Mouse (Mus musculus) megakaryocyte, embryonic 14.5 days (primary cell): ENCODE measurements at regions not wholly inside any gene's neighbourhood (a gene's known extent, or its start where the extent isn't known, plus 50 kb on each side); places are given as distances from the start of the nearest gene placed in this dataset.

Experiments used
- FLI1 ChIP-seq: IDR thresholded peaks from 2 replicates; pipeline ENCODE4 v1.6.1; 2012; ENCODE audit warnings: low read length, inconsistent platforms, mixed read lengths
- GATA1 ChIP-seq: IDR thresholded peaks from 3 replicates; pipeline ENCODE4 v1.6.1; 2012; ENCODE audit warnings: mixed read lengths, low read length, inconsistent platforms, borderline replicate concordance

DNA sequence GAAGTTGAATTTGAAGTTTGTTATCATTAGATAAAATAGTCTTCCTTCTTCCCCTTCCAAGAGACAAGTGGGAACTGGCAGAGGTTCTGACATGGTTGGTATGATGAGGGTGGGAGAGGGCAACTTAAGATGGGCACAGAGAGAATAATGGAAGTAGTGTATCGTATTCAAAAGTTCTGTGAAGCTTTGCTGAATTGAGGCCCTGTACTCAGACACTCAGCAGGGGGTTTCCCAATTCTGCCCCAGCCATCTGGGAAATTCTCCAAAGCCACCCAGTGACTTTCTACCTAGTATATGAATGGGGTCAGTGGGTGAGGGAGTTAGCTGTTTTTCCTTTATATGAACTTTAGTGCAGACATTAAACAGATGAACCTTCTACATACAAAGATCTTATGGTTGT, 1058.7 kb downstream of the Gsdmc2 start:
- TF ChIP-seq GATA1 (no peak), FLI1 (no peak)
